Mouse (Mus musculus): ENCODE results near the gene Serinc3.

- TF ChIP-seq CTCF (IDR thresholded peaks at IDR 0.05; ENCODE audit: low read depth) = no peak
- TF ChIP-seq EP300 (IDR thresholded peaks at IDR 0.05; ENCODE audit: low read depth) = peak; percentile 90
Measured at GRCm38 (mm10) chr2:163596057-163596872, 48.7 kb downstream of the Serinc3 start.
